Mouse (Mus musculus) neural tube, embryonic 12.5 days (tissue): ENCODE results near the gene Trpc3. TPM values are rescaled to one million over a fixed set of nuclear protein-coding genes. Genes with fewer than 3 reads are reported as not detected.

Experiments
- ATAC-seq: fragments of 200-750 bp; cut with Nextera tagmentation; 2 replicates; pipeline ENCODE4 v1.8.0; 2017; ENCODE audit warnings: low read depth, mild to moderate bottlenecking, moderate TSS enrichment, moderate library complexity; ENCODE audit not compliant: low FRiP score
- H3K27ac ChIP-seq: fragments of 300-500 bp; sonication (generic); 2 replicates; pipeline ENCODE4 v1.5.1; 2016
- H3K27me3 ChIP-seq: fragments of 300-500 bp; sonication (generic); replicated peaks from 2 replicates; pipeline ENCODE4 v1.6.1; 2016; ENCODE audit warnings: mild to moderate bottlenecking
- H3K36me3 ChIP-seq: fragments of 300-500 bp; sonication (generic); 2 replicates; pipeline ENCODE4 v1.6.1; 2016; ENCODE audit warnings: mild to moderate bottlenecking
- H3K4me1 ChIP-seq: fragments of 300-500 bp; sonication (generic); 2 replicates; pipeline ENCODE4 v1.6.1; 2016
- H3K4me2 ChIP-seq: fragments of 300-500 bp; sonication (generic); replicated peaks from 2 replicates; pipeline ENCODE4 v1.6.1; 2016; ENCODE audit warnings: mild to moderate bottlenecking
- H3K4me3 ChIP-seq: fragments of 300-500 bp; sonication (generic); 2 replicates; pipeline ENCODE4 v1.5.1; 2016
- H3K9ac ChIP-seq: fragments of 300-500 bp; sonication (generic); 2 replicates; pipeline ENCODE4 v1.6.1; 2016; ENCODE audit warnings: mild to moderate bottlenecking
- H3K9me3 ChIP-seq: fragments of 300-500 bp; sonication (generic); 2 replicates; pipeline ENCODE4 v1.6.1; 2016; ENCODE audit warnings: mild to moderate bottlenecking
- WGBS: fragments of 180-500 bp; shearing (Covaris S2); methylation state at CpG from one replicate; pipeline ENCODE4 v1.1.7; 2016; 5-methylcytosine and 5-hydroxymethylcytosine counted together
- polyA plus RNA-seq: library from polyadenylated mRNA; unstranded; fragments of >200 nt; fragmentation: Nextera tagmentation; extraction: Ambion mirVana; gene quantifications from 2 replicates; pipeline ENCODE4 v1.2.1, GENCODE M21; 2016

Gene Trpc3
- polyA plus RNA-seq, 1 experiment from 2014 or later: 7.9 TPM

GRCm38 (mm10) chr3:36571827-36572378 is 118.1 kb downstream of the Trpc3 start, which contains the start of gene Ccna2:
Gene Ccna2 (minus strand): TSS chr3:36572150.
- H3K36me3 ChIP-seq: peaks cover 18% of the 10 kb centered on the region
- peak within 1 kb of the TSS; percentile 73 for H3K4me3 ChIP-seq
- H3K9me3 ChIP-seq: no peaks in the 10 kb centered on the region
- under 1% methylated on average over 60 of the region's 60 CpGs for WGBS
- H3K27me3 ChIP-seq: no peaks in the 10 kb centered on the region
- H3K4me2 ChIP-seq: peak within 1 kb of the TSS; percentile 92
- peaks cover 22% of the 10 kb centered on the region for H3K4me1 ChIP-seq
- H3K9ac ChIP-seq: peak within 1 kb of the TSS; percentile 83
- ATAC-seq: peak; percentile 99
- peak within 1 kb of the TSS; percentile 64; the same call in 1 of the 2 replicates for H3K27ac ChIP-seq

DNA sequence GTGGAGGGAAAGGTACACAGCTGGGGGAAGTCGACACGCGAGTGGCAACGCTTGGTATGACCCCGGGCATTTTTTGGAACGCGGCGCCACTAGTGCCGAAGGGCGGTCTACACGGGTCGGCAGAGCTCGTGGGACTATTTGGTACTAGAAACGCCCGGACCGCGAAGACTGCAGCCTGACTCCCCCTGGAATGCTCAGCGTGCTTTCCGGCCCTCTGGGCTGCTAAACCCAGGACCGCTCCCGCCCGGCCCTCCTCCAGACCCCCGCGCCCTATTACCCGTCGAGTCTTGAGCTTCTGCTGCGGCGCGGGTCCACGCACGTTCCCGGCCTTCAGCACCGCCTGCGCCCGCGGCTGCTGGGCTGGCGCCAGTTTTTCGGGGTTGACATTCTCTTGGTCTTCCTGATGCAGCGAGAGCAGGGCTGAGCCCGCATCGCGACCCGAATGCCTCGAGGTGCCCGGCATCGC is 118.6 kb downstream of the Trpc3 start:
- H3K9me3 ChIP-seq: no peaks in the 10 kb centered on the region
- H3K36me3 ChIP-seq: peaks cover 23% of the 10 kb centered on the region
- H3K4me1 ChIP-seq: peaks cover 22% of the 10 kb centered on the region
- WGBS: under 1% methylated on average over 45 of the region's 46 CpGs
- no peaks in the 10 kb centered on the region for H3K27me3 ChIP-seq
- no peak overlapping the region for H3K27ac ChIP-seq
- ATAC-seq: peak; percentile 54
- H3K4me2 ChIP-seq: peak overlapping the region; percentile 92
- H3K9ac ChIP-seq: peak overlapping the region; percentile 83
- H3K4me3 ChIP-seq: peak overlapping the region; percentile 73

Other genes starting within 250 kb of the Trpc3 start
- 124 and 131 TPM in 2 replicates for gene Anxa5, start 214.3 kb downstream of the Trpc3 start, polyA plus RNA-seq
- 0.22 and 0.45 TPM in 2 replicates for gene 1810062G17Rik, start 214.2 kb downstream of the Trpc3 start, polyA plus RNA-seq
- gene Gm11549, start 168.4 kb downstream of the Trpc3 start, polyA plus RNA-seq: 0.65 and 0.84 TPM in 2 replicates
- 85.2 and 86.6 TPM in 2 replicates for gene Exosc9, start 137.6 kb downstream of the Trpc3 start, polyA plus RNA-seq
- gene Ccna2, start 118.0 kb downstream of the Trpc3 start, polyA plus RNA-seq: 135 and 139 TPM in 2 replicates
- gene Bbs7, start 76.7 kb downstream of the Trpc3 start, polyA plus RNA-seq: 19.2 and 19.8 TPM in 2 replicates
- 48.9 and 49.6 TPM in 2 replicates for gene 4932438A13Rik, start 172.9 kb upstream of the Trpc3 start, polyA plus RNA-seq